In the genomic region with DNA sequence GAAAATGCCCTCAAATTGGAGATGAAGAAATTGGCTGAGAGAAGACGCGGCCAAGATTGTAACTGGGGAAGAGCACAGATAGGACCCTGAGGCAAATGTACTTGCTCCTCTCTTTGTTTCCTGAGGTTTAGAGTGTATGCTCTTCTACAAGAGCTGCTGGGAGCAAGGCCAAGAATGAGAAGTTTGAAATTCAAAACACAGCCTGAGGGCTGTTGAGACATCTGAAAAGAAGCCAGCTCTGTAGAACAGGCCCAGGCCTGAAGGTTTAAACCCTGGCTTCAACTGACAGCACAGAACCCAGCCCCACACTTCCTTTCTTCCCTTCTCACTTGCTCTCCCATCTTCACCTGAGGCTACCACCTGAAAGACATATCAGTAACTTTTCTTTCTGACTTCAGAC, we compare ENCODE assay signal across 9 mouse cellular contexts. TPM values are rescaled to one million over a fixed set of nuclear protein-coding genes. Genes with fewer than 3 reads are reported as not detected.
DNase-seq lines count a peak whose midpoint lies in the region; ATAC-seq and TF ChIP-seq lines count a peak whose summit lies in the region.
"Had no signal": no experiment of that assay in that cellular context is flagged by ENCODE, and none has a peak within 500 bp of the region (broad histone marks: within the 10 kb centered on the region; RNA-seq: fewer than 3 reads in every experiment).

No protein-coding gene starts in this region.

- H3K4me2 ChIP-seq in heart, postnatal 0 days (ENCODE audit: low read depth, low read length): no peak overlapping the region

- no peak overlapping the region for H3K4me3 ChIP-seq in heart, postnatal 0 days (ENCODE audit: low read depth, low read length)

- H3K36me3 ChIP-seq in heart, postnatal 0 days (replicated peaks; ENCODE audit: control insufficient read depth, insufficient read depth, low read length): peaks cover 38% of the 10 kb centered on the region

- H3K27me3 ChIP-seq in heart, postnatal 0 days (ENCODE audit: control insufficient read depth, insufficient read depth, low read length): no peaks in the 10 kb centered on the region

- H3K27ac ChIP-seq in heart, postnatal 0 days (ENCODE audit: low read depth): peak overlapping the region; percentile 7; the same call in 1 of the 2 replicates

- peaks cover 29% of the 10 kb centered on the region for H3K4me1 ChIP-seq in heart, postnatal 0 days (ENCODE audit: control insufficient read depth, insufficient read depth)

- DNase-seq in adrenal gland, postnatal 10 days: peak; percentile 19
- no peak for DNase-seq in adrenal gland, adult 2 months
- DNase-seq in left cerebral cortex, postnatal 4 days: peak; percentile 41
- no peak for DNase-seq in left cerebral cortex, adult 8-10 months (ENCODE audit: low spot score in 2 of 2)
- DNase-seq in heart, postnatal 0 days (ENCODE audit: low spot score): no peak
- DNase-seq in lung, postnatal 36 days: peak; percentile 79
- DNase-seq in left cerebral cortex, adult 18-20 months (ENCODE audit: low spot score in 2 of 2): no peak

- 73% methylated on average over 2 of the region's 2 CpGs for WGBS in heart, postnatal 0 days

- no peaks in the 10 kb centered on the region for H3K9me3 ChIP-seq in heart, postnatal 0 days (replicated peaks; ENCODE audit: control insufficient read depth, low read length)

- TF ChIP-seq EP300 in heart, postnatal 0 days (IDR thresholded peaks at IDR 0.05; ENCODE audit: low read depth): no peak

- ATAC-seq in heart, postnatal 0 days (ENCODE audit: insufficient read depth, low read depth): no peak
- no peak for ATAC-seq in inflammation-experienced regulatory T-cells, adult 6 months

- no peak for TF ChIP-seq CTCF in heart, postnatal 0 days (IDR thresholded peaks at IDR 0.05; ENCODE audit: low read depth)

- no peak overlapping the region for H3K9ac ChIP-seq in heart, postnatal 0 days (replicated peaks; ENCODE audit: low read depth, low read length)

- intact Hi-C loops in left cerebral cortex, postnatal 4 days (cut with DNase I): no loop called here

RNA-seq across cellular contexts. Expression of a gene that starts 13.1 kb away (rescaled TPM):
- 100 to 1,000 TPM in 1 of 2 experiments, 10 to 100 TPM in 1; 97.4 to 178 TPM for total RNA-seq in adrenal gland, postnatal 10 days (2021)
- total RNA-seq in adrenal gland, adult 2 months (2021): 100 to 1,000 TPM; 202 to 548 TPM
- 162 and 192 TPM in 2 replicates for polyA plus RNA-seq in adrenal gland, adult 2 months (2012; rRNA removed)
- total RNA-seq in left cerebral cortex, postnatal 4 days (2021): 100 to 1,000 TPM; 166 to 179 TPM
- 100 to 1,000 TPM; 147 to 155 (median 150) TPM for total RNA-seq in left cerebral cortex, adult 8-10 months (2022)
- 38.3 and 66.4 TPM in 2 replicates for total RNA-seq in heart, postnatal 0 days (2014; rRNA removed; ENCODE audit: low replicate concordance)
- 40.9 and 41.5 TPM in 2 replicates for polyA plus RNA-seq in heart, postnatal 0 days (2015; fragmentation: Nextera tagmentation; extraction: Ambion mirVana)
- 10 to 100 TPM; 60.5 to 74.4 (median 68.9) TPM for polyA plus RNA-seq in inflammation-experienced regulatory T-cells, adult 6 months (2017; shearing (Covaris generic))
- total RNA-seq in left cerebral cortex, adult 18-20 months (2021): 100 to 1,000 TPM; 148 to 152 TPM

RNA-seq across cellular contexts. Expression of a gene that starts 25.6 kb away (rescaled TPM):
- total RNA-seq in adrenal gland, postnatal 10 days (2021): 10 to 100 TPM; 51.1 to 58.8 TPM
- total RNA-seq in adrenal gland, adult 2 months (2021): 10 to 100 TPM; 54.3 to 77.1 TPM
- polyA plus RNA-seq in adrenal gland, adult 2 months (2012; rRNA removed): 23.4 and 24.0 TPM in 2 replicates
- 10 to 100 TPM; 55.9 to 56.5 TPM for total RNA-seq in left cerebral cortex, postnatal 4 days (2021)
- total RNA-seq in left cerebral cortex, adult 8-10 months (2022): 10 to 100 TPM; 43.0 to 47.5 (median 45.1) TPM
- 40.8 and 45.8 TPM in 2 replicates for total RNA-seq in heart, postnatal 0 days (2014; rRNA removed; ENCODE audit: low replicate concordance)
- 35.4 and 36.6 TPM in 2 replicates for polyA plus RNA-seq in heart, postnatal 0 days (2015; fragmentation: Nextera tagmentation; extraction: Ambion mirVana)
- polyA plus RNA-seq in inflammation-experienced regulatory T-cells, adult 6 months (2017; shearing (Covaris generic)): 10 to 100 TPM; 38.0 to 71.7 (median 66.5) TPM
- 10 to 100 TPM; 46.9 to 50.5 TPM for total RNA-seq in left cerebral cortex, adult 18-20 months (2021)

RNA-seq across cellular contexts. Expression of a gene that starts 30.5 kb away (rescaled TPM):
- total RNA-seq in adrenal gland, postnatal 10 days (2021): 1 to 10 TPM; 1.3 to 3.1 TPM
- under 1 TPM; 0.79 to 0.84 TPM for total RNA-seq in adrenal gland, adult 2 months (2021)
- not detected in 2 replicates for polyA plus RNA-seq in adrenal gland, adult 2 months (2012; rRNA removed)
- 1 to 10 TPM; 2.7 to 2.8 TPM for total RNA-seq in left cerebral cortex, postnatal 4 days (2021)
- 1 to 10 TPM in 2 of 4 experiments, not detected in 2; 1.4 to 2.0 TPM for total RNA-seq in left cerebral cortex, adult 8-10 months (2022)
- total RNA-seq in heart, postnatal 0 days (2014; rRNA removed; ENCODE audit: low replicate concordance): not detected in 2 replicates
- 0.38 TPM in 1 of 2 replicates, not detected in the other for polyA plus RNA-seq in heart, postnatal 0 days (2015; fragmentation: Nextera tagmentation; extraction: Ambion mirVana)
- 1 to 10 TPM in 1 of 3 experiments, not detected in 2; 1.8 TPM for polyA plus RNA-seq in inflammation-experienced regulatory T-cells, adult 6 months (2017; shearing (Covaris generic))
- 1 to 10 TPM in 1 of 2 experiments, under 1 TPM in 1; 0.94 to 1.5 TPM for total RNA-seq in left cerebral cortex, adult 18-20 months (2021)

RNA-seq across cellular contexts. Expression of a gene that starts 31.2 kb away (rescaled TPM):
- total RNA-seq in adrenal gland, postnatal 10 days (2021): 10 to 100 TPM; 73.8 to 75.8 TPM
- 10 to 100 TPM; 80.4 to 95.4 TPM for total RNA-seq in adrenal gland, adult 2 months (2021)
- 67.1 and 73.5 TPM in 2 replicates for polyA plus RNA-seq in adrenal gland, adult 2 months (2012; rRNA removed)
- total RNA-seq in left cerebral cortex, postnatal 4 days (2021): 10 to 100 TPM; 70.8 to 77.5 TPM
- 10 to 100 TPM; 59.6 to 66.4 (median 65.6) TPM for total RNA-seq in left cerebral cortex, adult 8-10 months (2022)
- 104 and 105 TPM in 2 replicates for total RNA-seq in heart, postnatal 0 days (2014; rRNA removed; ENCODE audit: low replicate concordance)
- polyA plus RNA-seq in heart, postnatal 0 days (2015; fragmentation: Nextera tagmentation; extraction: Ambion mirVana): 57.0 and 63.6 TPM in 2 replicates
- 100 to 1,000 TPM in 2 of 3 experiments, 10 to 100 TPM in 1; 91.6 to 140 (median 134) TPM for polyA plus RNA-seq in inflammation-experienced regulatory T-cells, adult 6 months (2017; shearing (Covaris generic))
- 10 to 100 TPM; 70.1 to 72.7 TPM for total RNA-seq in left cerebral cortex, adult 18-20 months (2021)

RNA-seq across cellular contexts. Expression of a gene that starts 46.5 kb away (rescaled TPM):
- total RNA-seq in adrenal gland, postnatal 10 days (2021): 1 to 10 TPM; 2.1 to 2.5 TPM
- 1 to 10 TPM in 1 of 2 experiments, under 1 TPM in 1; 0.86 to 1.9 TPM for total RNA-seq in adrenal gland, adult 2 months (2021)
- 1.1 and 1.5 TPM in 2 replicates for polyA plus RNA-seq in adrenal gland, adult 2 months (2012; rRNA removed)
- 10 to 100 TPM; 58.0 to 63.6 TPM for total RNA-seq in left cerebral cortex, postnatal 4 days (2021)
- total RNA-seq in left cerebral cortex, adult 8-10 months (2022): 100 to 1,000 TPM; 131 to 142 (median 136) TPM
- not detected in 2 replicates for total RNA-seq in heart, postnatal 0 days (2014; rRNA removed; ENCODE audit: low replicate concordance)
- polyA plus RNA-seq in heart, postnatal 0 days (2015; fragmentation: Nextera tagmentation; extraction: Ambion mirVana): 0.05 TPM in 1 of 2 replicates, not detected in the other
- polyA plus RNA-seq in inflammation-experienced regulatory T-cells, adult 6 months (2017; shearing (Covaris generic)): not detected
- 100 to 1,000 TPM; 141 to 144 TPM for total RNA-seq in left cerebral cortex, adult 18-20 months (2021)
- total RNA-seq: common myeloid progenitor, adult 5-6 weeks had no signal

Comparison
In these comparisons a context has a peak if more than half of its experiments do, and no peak if none do; other contexts are left out.
1. DNase-seq: peak in adrenal gland, postnatal 10 days (single experiment), left cerebral cortex, postnatal 4 days (single experiment) and lung, postnatal 36 days (single experiment); none in adrenal gland, adult 2 months (single experiment), left cerebral cortex, adult 8-10 months (0 of 2), heart, postnatal 0 days (single experiment) and left cerebral cortex, adult 18-20 months (0 of 2).